Mouse (Mus musculus) liver, adult 2 months (tissue): ENCODE measurements at regions not wholly inside any gene's neighbourhood (a gene's known extent, or its start where the extent isn't known, plus 50 kb on each side); places are given as distances from the start of the nearest gene placed in this dataset.

ENCODE experiments used
- CTCF ChIP-seq: fragments of 200-500 bp; IDR thresholded peaks from 2 replicates; pipeline ENCODE4 v1.5.1; 2011; ENCODE audit warnings: low read depth, low read length, control low read depth
- POLR2A ChIP-seq: fragments of 200-500 bp; IDR thresholded peaks from 2 replicates; pipeline ENCODE4 v1.6.1; 2011; ENCODE audit warnings: low read length, control low read depth; ENCODE audit not compliant: insufficient read depth; ENCODE audit errors: extremely low read depth

DNA sequence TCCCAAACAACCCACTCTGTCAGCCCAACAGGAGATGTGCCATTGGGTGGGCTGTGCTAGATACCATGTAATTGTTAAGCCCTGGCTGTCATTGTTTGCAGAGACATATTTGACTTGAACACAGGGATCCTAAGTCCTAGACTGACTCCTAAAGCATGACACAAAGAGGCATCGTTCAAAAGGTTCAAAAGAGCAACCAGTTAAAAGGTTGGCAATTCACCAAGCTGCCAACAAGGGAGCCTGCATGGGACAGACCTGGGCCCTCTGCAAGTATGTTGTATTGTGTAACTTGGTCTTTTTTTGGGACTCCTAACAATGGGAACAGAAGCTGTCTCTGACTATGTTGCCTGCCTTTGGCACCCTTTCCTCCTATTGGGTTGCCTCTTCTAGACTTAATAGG, 139.4 kb upstream of the Klf3 start:
- no peak for TF ChIP-seq CTCF
- TF ChIP-seq POLR2A: no peak
